Mouse (Mus musculus): ENCODE data around the gene Lsp1.
A peak's percentile ranks its signal among the peaks of the same experiment; 100 is the strongest.

- peak; percentile 59 for TF ChIP-seq CTCF (conservative IDR thresholded peaks at IDR 0.05; ENCODE audit: low read length)
- TF ChIP-seq POU5F1 (IDR thresholded peaks at IDR 0.05; ENCODE audit: borderline replicate concordance, low read length): no peak
- no peak for TF ChIP-seq NANOG (IDR thresholded peaks at IDR 0.05; ENCODE audit: borderline replicate concordance, low read length)
Measured at GRCm38 (mm10) chr7:142428213-142428612, 32.4 kb upstream of the Lsp1 start.

Measured in E14TG2a.4 (cell line).